Mouse (Mus musculus) gonadal fat pad, adult 2 months (tissue): ENCODE data around the gene Mtrf1. TPM values are rescaled to one million over a fixed set of nuclear protein-coding genes. Genes with fewer than 3 reads are reported as not detected.
"Not testable (repeated sequence)": the region's sequence is repeated elsewhere in the genome, so short reads cannot be mapped to it uniquely, and the experiment has no call there.

Experiments used
- DNase-seq: peaks from one replicate; pipeline ENCODE4 v3.0.0-alpha.2; 2012; ENCODE audit warnings: low read depth
- polyA plus RNA-seq: library from polyadenylated mRNA; depleted of rRNA; stranded (reverse); fragments of >200 nt; gene quantifications from 2 replicates; pipeline ENCODE4 v1.2.3, GENCODE M21; 2012; rRNA removed

The Mtrf1 gene
- polyA plus RNA-seq, 1 experiment: 3.2 TPM

- DNase-seq: no peak
These were observed 47.6 kb downstream of the Mtrf1 start for GRCm38 (mm10) chr14:79445055-79445620.

GRCm38 (mm10) chr14:79451681-79452590, 54.4 kb downstream of the Mtrf1 start, which contains the start of gene Kbtbd6:
Kbtbd6 (plus strand) TSS chr14:79451835.
- DNase-seq: peak; percentile 71

GRCm38 (mm10) chr14:79452591-79452934, 55.0 kb downstream of the Mtrf1 start:
- DNase-seq: not testable (repeated sequence)

DNA sequence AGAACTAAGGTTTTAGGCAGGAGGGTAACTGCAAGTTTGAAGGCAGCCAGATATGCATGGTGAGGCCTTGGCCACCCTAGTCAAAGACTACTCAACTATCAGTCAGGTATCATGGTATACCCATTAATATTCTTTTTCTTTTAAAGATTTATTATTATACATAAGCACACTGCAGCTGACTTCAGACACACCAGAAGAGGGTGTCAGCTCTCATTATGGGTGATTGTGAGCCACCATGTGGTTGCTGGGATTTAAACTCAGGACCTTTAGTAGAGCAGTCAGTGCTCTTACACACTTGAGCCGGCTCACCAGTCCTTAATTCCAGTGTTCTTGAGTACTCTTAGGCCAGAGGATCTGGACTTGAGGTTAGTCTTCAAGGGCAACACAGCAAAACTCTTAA, 62.8 kb downstream of the Mtrf1 start:
- no peak for DNase-seq

GRCm38 (mm10) chr14:79460988-79461387, 63.4 kb downstream of the Mtrf1 start:
- no peak for DNase-seq

GRCm38 (mm10) chr14:79465623-79466022, 68.1 kb downstream of the Mtrf1 start:
- DNase-seq: no peak

DNA sequence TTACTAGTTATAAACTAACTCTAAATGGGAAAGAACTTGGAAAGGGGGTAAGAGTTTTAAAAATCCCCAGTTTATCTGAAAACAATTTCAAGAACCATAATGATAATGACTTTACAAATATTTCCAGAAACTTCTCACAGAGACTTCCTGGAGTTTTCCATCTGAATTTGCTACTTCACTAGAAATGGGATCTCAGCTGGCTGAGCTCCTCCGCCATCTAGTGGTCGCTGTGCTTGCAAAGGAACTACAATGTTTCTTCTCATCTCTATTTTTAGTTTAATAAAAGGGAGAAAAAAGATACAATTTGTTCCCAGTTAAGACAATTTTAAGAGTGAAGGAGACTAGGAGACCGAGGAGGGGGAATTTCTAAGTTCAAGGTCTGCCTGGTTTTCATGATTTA, 70.0 kb downstream of the Mtrf1 start:
- DNase-seq: no peak

Other genes with a start within 250 kb of the Mtrf1 start
- not detected in 2 replicates for gene Zfp957, start 150.4 kb upstream of the Mtrf1 start, polyA plus RNA-seq
- 535 and 800 TPM in 2 replicates for gene Rgcc, start 96.1 kb upstream of the Mtrf1 start, polyA plus RNA-seq
- gene Naa16, start 7.0 kb upstream of the Mtrf1 start, polyA plus RNA-seq: 1.7 and 3.0 TPM in 2 replicates
- gene Kbtbd7, start 28.7 kb downstream of the Mtrf1 start, polyA plus RNA-seq: 5.1 and 7.0 TPM in 2 replicates
- gene Kbtbd6, start 54.1 kb downstream of the Mtrf1 start, polyA plus RNA-seq: 0.34 and 0.39 TPM in 2 replicates
- gene Elf1, start 83.4 kb downstream of the Mtrf1 start, polyA plus RNA-seq: 16.1 TPM in 2 replicates
- gene Wbp4, start 83.7 kb downstream of the Mtrf1 start, polyA plus RNA-seq: 5.3 TPM in 2 replicates
- gene Sugt1, start 189.9 kb downstream of the Mtrf1 start, polyA plus RNA-seq: 7.8 TPM in 2 replicates